Comparison of ENCODE assay signal across 10 mouse cellular contexts in genomic region chr10:79920056-79920890, GRCm38 (mm10). TPM values are rescaled to one million over a fixed set of nuclear protein-coding genes. Genes with fewer than 3 reads are reported as not detected.
A peak's percentile ranks its signal among the peaks of the same experiment; 100 is the strongest.
DNase-seq lines count a peak whose midpoint lies in the region; ATAC-seq and TF ChIP-seq lines count a peak whose summit lies in the region.
"Had no signal": no experiment of that assay in that cellular context is flagged by ENCODE, and none has a peak within 500 bp of the region (broad histone marks: within the 10 kb centered on the region; RNA-seq: fewer than 3 reads in every experiment).

No protein-coding gene starts in this region.

- H3K4me1 ChIP-seq in forebrain, embryonic 10.5 days: peaks cover 63% of the 10 kb centered on the region
- peaks cover 28% of the 10 kb centered on the region for H3K4me1 ChIP-seq in forebrain, embryonic 16.5 days (replicated peaks; ENCODE audit: control insufficient read depth, insufficient read depth, low read length)
- peaks cover 87% of the 10 kb centered on the region for H3K4me1 ChIP-seq in E14TG2a.4 (replicated peaks; ENCODE audit: low read depth, low read length)
- peaks cover 47% of the 10 kb centered on the region for H3K4me1 ChIP-seq in forebrain, embryonic 12.5 days
- H3K4me1 ChIP-seq in limb, embryonic 15.5 days: peaks cover 50% of the 10 kb centered on the region

- H3K27ac ChIP-seq in forebrain, embryonic 10.5 days: no peak overlapping the region
- no peak overlapping the region for H3K27ac ChIP-seq in forebrain, embryonic 16.5 days (ENCODE audit: low read length)
- H3K27ac ChIP-seq in forebrain, embryonic 12.5 days: no peak overlapping the region
- H3K27ac ChIP-seq in limb, embryonic 15.5 days: no peak overlapping the region
- H3K27ac ChIP-seq: left cerebral cortex, adult 2 months had no signal

- peak overlapping the region; percentile 41 for H3K4me3 ChIP-seq in forebrain, embryonic 10.5 days
- no peak overlapping the region; the same call in 1 of the 2 replicates for H3K4me3 ChIP-seq in forebrain, embryonic 16.5 days (replicated peaks; ENCODE audit: low read length)
- H3K4me3 ChIP-seq in E14TG2a.4 (replicated peaks; ENCODE audit: low read length): peak overlapping the region; percentile 69
- H3K4me3 ChIP-seq in forebrain, embryonic 12.5 days (replicated peaks): 0 out of 2 replicates have a peak overlapping the region, but pooled peaks have one; percentile 24
- H3K4me3 ChIP-seq in limb, embryonic 15.5 days: peak overlapping the region; percentile 29

- no peak for ATAC-seq in forebrain, embryonic 16.5 days
- no peak for ATAC-seq in forebrain, embryonic 12.5 days (ENCODE audit: low FRiP score)
- ATAC-seq in limb, embryonic 15.5 days (ENCODE audit: insufficient number of reproducible peaks, low FRiP score, low TSS enrichment, low read depth): 0 out of 2 replicates have a peak, but pooled peaks have one; percentile 10

- H3K27me3 ChIP-seq in forebrain, embryonic 10.5 days (ENCODE audit: poor library complexity, severe bottlenecking): peaks cover 79% of the 10 kb centered on the region
- H3K27me3 ChIP-seq in forebrain, embryonic 16.5 days (replicated peaks; ENCODE audit: control insufficient read depth, insufficient read depth, low read length): peaks cover 61% of the 10 kb centered on the region
- peaks cover 65% of the 10 kb centered on the region for H3K27me3 ChIP-seq in E14TG2a.4 (ENCODE audit: insufficient read depth, low read length)
- H3K27me3 ChIP-seq in forebrain, embryonic 12.5 days: peaks cover 71% of the 10 kb centered on the region
- H3K27me3 ChIP-seq in limb, embryonic 15.5 days: peaks cover 65% of the 10 kb centered on the region

- 17% methylated on average over 26 of the region's 26 CpGs for WGBS in forebrain, embryonic 10.5 days
- 16% methylated on average over 26 of the region's 26 CpGs for WGBS in forebrain, embryonic 16.5 days
- 18% methylated on average over 26 of the region's 26 CpGs for WGBS in forebrain, embryonic 12.5 days
- 24% methylated on average over 26 of the region's 26 CpGs for WGBS in limb, embryonic 15.5 days

- H3K9ac ChIP-seq in forebrain, embryonic 16.5 days (replicated peaks; ENCODE audit: low read depth, low read length): no peak overlapping the region
- 0 out of 2 replicates have a peak overlapping the region, but pooled peaks have one; percentile 12 for H3K9ac ChIP-seq in forebrain, embryonic 12.5 days
- H3K9ac ChIP-seq in limb, embryonic 15.5 days: no peak overlapping the region

- no peak for TF ChIP-seq CTCF in E14TG2a.4 (conservative IDR thresholded peaks at IDR 0.05; ENCODE audit: low read length)

- no peaks in the 10 kb centered on the region for H3K9me3 ChIP-seq in forebrain, embryonic 10.5 days
- H3K9me3 ChIP-seq in forebrain, embryonic 16.5 days (ENCODE audit: control insufficient read depth, low read length): no peaks in the 10 kb centered on the region
- H3K9me3 ChIP-seq in E14TG2a.4 (ENCODE audit: low read length): no peaks in the 10 kb centered on the region
- no peaks in the 10 kb centered on the region for H3K9me3 ChIP-seq in forebrain, embryonic 12.5 days
- no peaks in the 10 kb centered on the region for H3K9me3 ChIP-seq in limb, embryonic 15.5 days

- H3K36me3 ChIP-seq in forebrain, embryonic 10.5 days (replicated peaks): no peaks in the 10 kb centered on the region
- no peaks in the 10 kb centered on the region for H3K36me3 ChIP-seq in forebrain, embryonic 16.5 days (ENCODE audit: control insufficient read depth, insufficient read depth)
- no peaks in the 10 kb centered on the region for H3K36me3 ChIP-seq in E14TG2a.4 (ENCODE audit: insufficient read depth, low read length)
- no peaks in the 10 kb centered on the region for H3K36me3 ChIP-seq in forebrain, embryonic 12.5 days (replicated peaks)
- H3K36me3 ChIP-seq in limb, embryonic 15.5 days: no peaks in the 10 kb centered on the region

- no peak overlapping the region for H3K4me2 ChIP-seq in forebrain, embryonic 16.5 days (ENCODE audit: low read length)
- peak overlapping the region; percentile 38; the same call in 1 of the 2 replicates for H3K4me2 ChIP-seq in forebrain, embryonic 12.5 days
- H3K4me2 ChIP-seq in limb, embryonic 15.5 days: peak overlapping the region; percentile 42

- no peak for DNase-seq in forebrain, embryonic 10.5 days (ENCODE audit: extremely low spot score, low spot score)
- DNase-seq in T-cell, adult 2 months (ENCODE audit: low spot score): no peak
- DNase-seq in MN1 (ENCODE audit: low spot score): no peak
- no peak for DNase-seq in adrenal gland, adult 8-10 months

RNA-seq across cellular contexts. Expression of gene R3hdm4, which starts 0.7 kb away (rescaled TPM):
- 112 and 116 TPM in 2 replicates for polyA plus RNA-seq in forebrain, embryonic 10.5 days (2016; fragmentation: Nextera tagmentation; extraction: Ambion mirVana)
- 289 and 309 TPM in 2 replicates for polyA plus RNA-seq in forebrain, embryonic 16.5 days (2015; fragmentation: Nextera tagmentation; extraction: Ambion mirVana)
- 162 and 173 TPM in 2 replicates for polyA plus RNA-seq in forebrain, embryonic 12.5 days (2016; fragmentation: Nextera tagmentation; extraction: Ambion mirVana)
- 159 and 161 TPM in 2 replicates for polyA plus RNA-seq in limb, embryonic 15.5 days (2015; fragmentation: Nextera tagmentation; extraction: Ambion mirVana)
- total RNA-seq in adrenal gland, adult 8-10 months (2022): 100 to 1,000 TPM in 3 of 4 experiments, 10 to 100 TPM in 1; 99.4 to 132 (median 112) TPM

RNA-seq across cellular contexts. Expression of gene Kiss1r, which starts 3.5 kb away (rescaled TPM):
- polyA plus RNA-seq in forebrain, embryonic 10.5 days (2016; fragmentation: Nextera tagmentation; extraction: Ambion mirVana): 0.28 and 0.48 TPM in 2 replicates
- 2.7 and 3.6 TPM in 2 replicates for polyA plus RNA-seq in forebrain, embryonic 16.5 days (2015; fragmentation: Nextera tagmentation; extraction: Ambion mirVana)
- 0.96 and 1.1 TPM in 2 replicates for polyA plus RNA-seq in forebrain, embryonic 12.5 days (2016; fragmentation: Nextera tagmentation; extraction: Ambion mirVana)
- 1.0 and 1.2 TPM in 2 replicates for polyA plus RNA-seq in limb, embryonic 15.5 days (2015; fragmentation: Nextera tagmentation; extraction: Ambion mirVana)
- 1 to 10 TPM; 1.1 to 5.6 (median 4.0) TPM for total RNA-seq in adrenal gland, adult 8-10 months (2022)

RNA-seq across cellular contexts. Expression of gene Arid3a, which starts 6.6 kb away (rescaled TPM):
- 12.5 and 13.0 TPM in 2 replicates for polyA plus RNA-seq in forebrain, embryonic 10.5 days (2016; fragmentation: Nextera tagmentation; extraction: Ambion mirVana)
- 2.4 and 3.5 TPM in 2 replicates for polyA plus RNA-seq in forebrain, embryonic 16.5 days (2015; fragmentation: Nextera tagmentation; extraction: Ambion mirVana)
- polyA plus RNA-seq in forebrain, embryonic 12.5 days (2016; fragmentation: Nextera tagmentation; extraction: Ambion mirVana): 4.5 and 4.7 TPM in 2 replicates
- 5.7 and 7.4 TPM in 2 replicates for polyA plus RNA-seq in limb, embryonic 15.5 days (2015; fragmentation: Nextera tagmentation; extraction: Ambion mirVana)
- 1 to 10 TPM; 5.3 to 9.8 (median 7.5) TPM for total RNA-seq in adrenal gland, adult 8-10 months (2022)

RNA-seq across cellular contexts. Expression of gene Gm26602, which starts 9.6 kb away (rescaled TPM):
- 1.9 TPM in 1 of 2 replicates, not detected in the other for polyA plus RNA-seq in forebrain, embryonic 10.5 days (2016; fragmentation: Nextera tagmentation; extraction: Ambion mirVana)
- 17.7 and 36.3 TPM in 2 replicates for polyA plus RNA-seq in forebrain, embryonic 16.5 days (2015; fragmentation: Nextera tagmentation; extraction: Ambion mirVana)
- polyA plus RNA-seq in forebrain, embryonic 12.5 days (2016; fragmentation: Nextera tagmentation; extraction: Ambion mirVana): 35.1 and 53.2 TPM in 2 replicates
- polyA plus RNA-seq in limb, embryonic 15.5 days (2015; fragmentation: Nextera tagmentation; extraction: Ambion mirVana): not detected in 2 replicates
- not detected for total RNA-seq in adrenal gland, adult 8-10 months (2022)
- total RNA-seq: left cerebral cortex, adult 2 months had no signal
- polyA plus RNA-seq: brain, embryonic 14.5 days had no signal

RNA-seq across cellular contexts. Expression of gene Med16, which starts 11.6 kb away (rescaled TPM):
- polyA plus RNA-seq in forebrain, embryonic 10.5 days (2016; fragmentation: Nextera tagmentation; extraction: Ambion mirVana): 61.8 and 65.7 TPM in 2 replicates
- polyA plus RNA-seq in forebrain, embryonic 16.5 days (2015; fragmentation: Nextera tagmentation; extraction: Ambion mirVana): 53.8 and 54.0 TPM in 2 replicates
- polyA plus RNA-seq in forebrain, embryonic 12.5 days (2016; fragmentation: Nextera tagmentation; extraction: Ambion mirVana): 59.9 and 62.3 TPM in 2 replicates
- polyA plus RNA-seq in limb, embryonic 15.5 days (2015; fragmentation: Nextera tagmentation; extraction: Ambion mirVana): 35.4 and 37.7 TPM in 2 replicates
- total RNA-seq in adrenal gland, adult 8-10 months (2022): 10 to 100 TPM; 50.9 to 60.7 (median 57.8) TPM
